Mouse (Mus musculus): ENCODE data around the gene Slc7a10.

GRCm38 (mm10) chr7:35215731-35216130 is 29.5 kb downstream of the Slc7a10 start:
- TF ChIP-seq ZC3H11A (IDR thresholded peaks at IDR 0.05; ENCODE audit: borderline replicate concordance, low read depth, low read length) (no peak), MAFK (IDR thresholded peaks at IDR 0.05; ENCODE audit: insufficient read depth, low read depth, low read length) (no peak)
